Mouse (Mus musculus) CH12.LX (cell line): ENCODE measurements at regions not wholly inside any gene's neighbourhood (a gene's known extent, or its start where the extent isn't known, plus 50 kb on each side); places are given as distances from the start of the nearest gene placed in this dataset.

Experiments
- DNase-seq: peaks from one replicate; pipeline ENCODE4 v3.0.0-alpha.2; 2013; ENCODE audit errors: extremely low read depth
- H3K27ac ChIP-seq: 2 replicates; pipeline ENCODE4 v1.5.1; 2012; ENCODE audit warnings: low read depth, mild to moderate bottlenecking, control low read depth, moderate library complexity; ENCODE audit not compliant: insufficient read depth
- H3K27me3 ChIP-seq: replicated peaks from 2 replicates; pipeline ENCODE3; 2012; ENCODE audit warnings: inconsistent platforms
- H3K36me3 ChIP-seq, 2 experiments: replicated peaks in 1 of 2; 2 replicates each; pipeline versions ENCODE3 to v1.6.1; 2012; ENCODE audit warnings: inconsistent platforms in 1 of 2, low read length in 1 of 2, mild to moderate bottlenecking in 1 of 2, mixed read lengths in 1 of 2, moderate library complexity in 1 of 2; ENCODE audit not compliant: control insufficient read depth in 1 of 2, insufficient read depth in 1 of 2
- H3K4me1 ChIP-seq, 2 experiments: 2 replicates each; pipeline ENCODE4 v1.6.1; 2012; ENCODE audit warnings: inconsistent platforms in 1 of 2, moderate library complexity in 1 of 2; ENCODE audit not compliant: insufficient read depth in 2 of 2, control insufficient read depth in 1 of 2
- H3K4me2 ChIP-seq: 2 replicates; pipeline ENCODE4 v1.6.1; 2012; ENCODE audit warnings: low read depth, mild to moderate bottlenecking, control low read depth; ENCODE audit not compliant: poor library complexity, insufficient read depth, severe bottlenecking
- H3K4me3 ChIP-seq, 3 experiments: fragments of 150-350 bp in 1 of 3; sonication (generic) in 1 of 3; replicated peaks in 1 of 3; 2 replicates each; pipeline versions ENCODE3 to v1.5.1; 2011 to 2012; ENCODE audit warnings: low read depth in 2 of 3, low read length in 2 of 3, mild to moderate bottlenecking in 2 of 3, moderate library complexity in 2 of 3, control low read depth in 1 of 3, improper control_type of control experiment in 1 of 3, inconsistent platforms in 1 of 3, mixed read lengths in 1 of 3; ENCODE audit not compliant: poor library complexity in 1 of 3
- H3K79me2 ChIP-seq: replicated peaks from 2 replicates; pipeline ENCODE4 v1.6.1; 2012; ENCODE audit warnings: mild to moderate bottlenecking, moderate library complexity; ENCODE audit not compliant: control insufficient read depth, poor library complexity, insufficient read depth, severe bottlenecking; ENCODE audit errors: extremely low read depth
- H3K9ac ChIP-seq: 2 replicates; pipeline ENCODE4 v1.6.1; 2012; ENCODE audit warnings: low read depth, mild to moderate bottlenecking, control low read depth, moderate library complexity; ENCODE audit not compliant: insufficient read depth
- H3K9me3 ChIP-seq: replicated peaks from 2 replicates; pipeline ENCODE3; 2012; ENCODE audit warnings: low read length, inconsistent platforms, mixed read lengths
- E2F4 ChIP-seq: IDR thresholded peaks from 2 replicates; pipeline ENCODE4 v1.6.1; 2011; ENCODE audit warnings: low read depth, low read length, improper control_type of control experiment; ENCODE audit not compliant: insufficient replicate concordance
- EP300 ChIP-seq: IDR thresholded peaks from 2 replicates; pipeline ENCODE4 v1.6.1; 2011; ENCODE audit warnings: low read length, improper control_type of control experiment
- ETS1 ChIP-seq: conservative IDR thresholded peaks from 2 replicates; pipeline ENCODE4 v1.6.1; 2012; ENCODE audit warnings: low read depth, mild to moderate bottlenecking, inconsistent platforms, low read length, improper control_type of control experiment, moderate library complexity
- JUN ChIP-seq: IDR thresholded peaks from 2 replicates; pipeline ENCODE4 v1.6.1; 2011; ENCODE audit warnings: low read depth, mild to moderate bottlenecking, low read length, improper control_type of control experiment, moderate library complexity; ENCODE audit not compliant: insufficient read depth
- MEF2A ChIP-seq: IDR thresholded peaks from 2 replicates; pipeline ENCODE4 v1.6.1; 2014; ENCODE audit warnings: low read depth, mild to moderate bottlenecking, inconsistent platforms, low read length, improper control_type of control experiment, borderline replicate concordance
- MXI1 ChIP-seq: IDR thresholded peaks from 2 replicates; pipeline ENCODE4 v1.6.1; 2011; ENCODE audit warnings: mild to moderate bottlenecking, low read depth, low read length, improper control_type of control experiment
- MYC ChIP-seq: IDR thresholded peaks from 2 replicates; pipeline ENCODE4 v1.6.1; 2011; ENCODE audit warnings: low read depth, mild to moderate bottlenecking, improper control_type of control experiment, low read length
- NELFE ChIP-seq: IDR thresholded peaks from 2 replicates; pipeline ENCODE4 v1.6.1; 2011; ENCODE audit warnings: low read depth, low read length, improper control_type of control experiment
- POLR2A ChIP-seq: IDR thresholded peaks from 2 replicates; pipeline ENCODE4 v1.6.1; 2011; ENCODE audit warnings: low read depth, mild to moderate bottlenecking, improper control_type of control experiment, low read length
- SMC3 ChIP-seq: IDR thresholded peaks from 2 replicates; pipeline ENCODE4 v1.6.1; 2011; ENCODE audit warnings: low read depth, low read length, improper control_type of control experiment
- TCF12 ChIP-seq: IDR thresholded peaks from 2 replicates; pipeline ENCODE4 v1.6.1; 2014; ENCODE audit warnings: low read depth, mild to moderate bottlenecking, inconsistent platforms, low read length, improper control_type of control experiment
- UBTF ChIP-seq: IDR thresholded peaks from 2 replicates; pipeline ENCODE4 v1.6.1; 2012; ENCODE audit warnings: low read depth, mild to moderate bottlenecking, inconsistent platforms, low read length, improper control_type of control experiment, moderate library complexity
- ZKSCAN1 ChIP-seq: IDR thresholded peaks from 2 replicates; pipeline ENCODE4 v1.6.1; 2012; ENCODE audit warnings: low read depth, inconsistent platforms, low read length, improper control_type of control experiment, borderline replicate concordance
- dilution Hi-C: fragments of 300-500 bp; cut with MboI; formaldehyde crosslinking; loops from 2 replicates; pipeline ENCODE4 v1.14.3; 2020; ENCODE audit warnings: low sequenced_read_pairs; ENCODE audit not compliant: extremely low pct_unique_long_range_greater_than_20kb, extremely low pct_ligation_motif_present
- in situ Hi-C: fragments of 300-500 bp; cut with MboI; formaldehyde crosslinking; loops from 3 replicates; pipeline ENCODE4 v1.14.3; 2019; ENCODE audit warnings: low sequenced_read_pairs, low pct_ligation_motif_present, low pct_unique_long_range_greater_than_20kb, mixed read lengths

GRCm38 (mm10) chr12:29054367-29054766 is 302.8 kb downstream of the Eipr1 start:
- DNase-seq, result peak; percentile 10
- Histone ChIP-seq H3K4me1 (peaks cover 0 to 7% of the 10 kb centered on the region in 2 experiments; a peak in 1 of 4 replicates), H3K9ac (no peak overlapping the region), H3K4me3 (no peak overlapping the region), H3K27me3 (no peaks in the 10 kb centered on the region), H3K27ac (no peak overlapping the region), H3K36me3 (no peaks in the 10 kb centered on the region), H3K9me3 (no peaks in the 10 kb centered on the region), H3K79me2 (no peaks in the 10 kb centered on the region), H3K4me2 (no peak overlapping the region)
- in situ Hi-C loops, result no loop called here
- dilution Hi-C loops, result no loop called here
- TF ChIP-seq ETS1 (no peak), EP300 (no peak), TCF12 (peak; percentile 32; the same call in 1 of the 2 replicates), MXI1 (no peak), ZKSCAN1 (no peak)

GRCm38 (mm10) chr12:29062025-29062637 is 310.5 kb downstream of the Eipr1 start:
- H3K36me3 ChIP-seq, result no peaks in the 10 kb centered on the region
- H3K4me3 ChIP-seq, result no peak overlapping the region
- in situ Hi-C loops, result no loop called here
- H3K27ac ChIP-seq, result no peak overlapping the region
- no peaks in the 10 kb centered on the region for H3K79me2 ChIP-seq
- no peak for DNase-seq
- no peaks in the 10 kb centered on the region for H3K27me3 ChIP-seq
- TF ChIP-seq SMC3, result no peak
- no peak for TF ChIP-seq POLR2A
- no peak overlapping the region for H3K4me2 ChIP-seq
- dilution Hi-C loops, result no loop called here
- H3K4me1 ChIP-seq, result no peaks in the 10 kb centered on the region
- H3K9ac ChIP-seq, result no peak overlapping the region
- no peaks in the 10 kb centered on the region for H3K9me3 ChIP-seq

- H3K4me1 ChIP-seq, result no peaks in the 10 kb centered on the region
- H3K36me3 ChIP-seq, result no peaks in the 10 kb centered on the region
- H3K4me3 ChIP-seq, result no peak overlapping the region
- no peak overlapping the region for H3K27ac ChIP-seq
- no peak overlapping the region for H3K4me2 ChIP-seq
- dilution Hi-C loops (no loop called here), in situ Hi-C loops (no loop called here)
- H3K9me3 ChIP-seq, result no peaks in the 10 kb centered on the region
- H3K27me3 ChIP-seq, result no peaks in the 10 kb centered on the region
- no peak for TF ChIP-seq NELFE
- TF ChIP-seq MEF2A, result no peak
- no peak for TF ChIP-seq E2F4
- TF ChIP-seq UBTF, result no peak
- TF ChIP-seq JUN, result no peak
- no peak for TF ChIP-seq MYC
- H3K79me2 ChIP-seq, result no peaks in the 10 kb centered on the region
- no peak overlapping the region for H3K9ac ChIP-seq
- DNase-seq, result no peak
These were observed 311.2 kb downstream of the Eipr1 start for GRCm38 (mm10) chr12:29062801-29063200.
